Mouse (Mus musculus): ENCODE results near the gene Arsg. TPM values are rescaled to one million over a fixed set of nuclear protein-coding genes. Genes with fewer than 3 reads are reported as not detected.

The Arsg gene
- polyA plus RNA-seq, 1 experiment = 26.8 TPM

GRCm38 (mm10) chr11:109584843-109585713 lies 111.9 kb downstream of the Arsg start:
- no peak overlapping the region for H3K4me3 ChIP-seq (ENCODE audit: insufficient read depth, low read length)
- no peak overlapping the region for H3K27ac ChIP-seq (ENCODE audit: insufficient read depth, low read length)
- TF ChIP-seq POLR2A (IDR thresholded peaks at IDR 0.05; ENCODE audit: extremely low read depth, insufficient read depth, low read length) = no peak
- peak; percentile 98 for TF ChIP-seq CTCF (IDR thresholded peaks at IDR 0.05; ENCODE audit: extremely low read depth, insufficient read depth, low read length)
- peaks cover 2% of the 10 kb centered on the region; the same call in 1 of the 2 replicates for H3K4me1 ChIP-seq (ENCODE audit: control insufficient read depth, insufficient read depth, low read length)

- Histone ChIP-seq H3K4me1 (ENCODE audit: control insufficient read depth, insufficient read depth, low read length) (peaks cover 2% of the 10 kb centered on the region; the same call in 1 of the 2 replicates), H3K4me3 (ENCODE audit: insufficient read depth, low read length) (no peak overlapping the region), H3K27ac (ENCODE audit: insufficient read depth, low read length) (no peak overlapping the region)
- no peak for TF ChIP-seq POLR2A (IDR thresholded peaks at IDR 0.05; ENCODE audit: extremely low read depth, insufficient read depth, low read length)
- no peak for TF ChIP-seq CTCF (IDR thresholded peaks at IDR 0.05; ENCODE audit: extremely low read depth, insufficient read depth, low read length)
These were observed 113.2 kb downstream of the Arsg start for GRCm38 (mm10) chr11:109586424-109586823.

DNA sequence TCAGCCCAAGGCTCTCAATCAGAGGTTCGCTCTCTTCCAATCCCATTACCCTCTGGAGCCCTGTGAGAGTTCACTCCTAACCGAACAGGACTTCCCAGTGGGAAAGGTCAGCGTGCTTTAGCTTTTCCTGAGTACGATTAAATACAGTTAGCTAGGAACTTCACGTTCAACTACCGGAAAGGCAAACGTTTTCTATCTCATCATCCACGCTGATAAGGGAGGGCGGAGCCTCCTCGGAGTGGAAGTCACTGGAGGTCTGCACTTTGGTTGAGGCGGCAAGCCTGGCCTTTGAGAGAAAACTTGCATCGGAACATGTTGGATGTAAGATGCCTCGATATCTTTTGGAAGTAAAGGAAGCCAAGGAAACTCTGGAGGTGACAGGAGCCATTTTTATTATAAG lies 113.8 kb downstream of the Arsg start:
- H3K4me1 ChIP-seq (ENCODE audit: control insufficient read depth, insufficient read depth, low read length) = peaks cover 2% of the 10 kb centered on the region; the same call in 1 of the 2 replicates
- H3K27ac ChIP-seq (ENCODE audit: insufficient read depth, low read length) = no peak overlapping the region
- TF ChIP-seq POLR2A (IDR thresholded peaks at IDR 0.05; ENCODE audit: extremely low read depth, insufficient read depth, low read length) = no peak
- no peak for TF ChIP-seq CTCF (IDR thresholded peaks at IDR 0.05; ENCODE audit: extremely low read depth, insufficient read depth, low read length)
- H3K4me3 ChIP-seq (ENCODE audit: insufficient read depth, low read length) = no peak overlapping the region

GRCm38 (mm10) chr11:109587638-109588374 lies 114.6 kb downstream of the Arsg start:
- peaks cover 2% of the 10 kb centered on the region; the same call in 1 of the 2 replicates for H3K4me1 ChIP-seq (ENCODE audit: control insufficient read depth, insufficient read depth, low read length)
- no peak overlapping the region for H3K27ac ChIP-seq (ENCODE audit: insufficient read depth, low read length)
- no peak overlapping the region for H3K4me3 ChIP-seq (ENCODE audit: insufficient read depth, low read length)
- TF ChIP-seq CTCF (IDR thresholded peaks at IDR 0.05; ENCODE audit: extremely low read depth, insufficient read depth, low read length) = no peak
- TF ChIP-seq POLR2A (IDR thresholded peaks at IDR 0.05; ENCODE audit: extremely low read depth, insufficient read depth, low read length) = no peak

DNA sequence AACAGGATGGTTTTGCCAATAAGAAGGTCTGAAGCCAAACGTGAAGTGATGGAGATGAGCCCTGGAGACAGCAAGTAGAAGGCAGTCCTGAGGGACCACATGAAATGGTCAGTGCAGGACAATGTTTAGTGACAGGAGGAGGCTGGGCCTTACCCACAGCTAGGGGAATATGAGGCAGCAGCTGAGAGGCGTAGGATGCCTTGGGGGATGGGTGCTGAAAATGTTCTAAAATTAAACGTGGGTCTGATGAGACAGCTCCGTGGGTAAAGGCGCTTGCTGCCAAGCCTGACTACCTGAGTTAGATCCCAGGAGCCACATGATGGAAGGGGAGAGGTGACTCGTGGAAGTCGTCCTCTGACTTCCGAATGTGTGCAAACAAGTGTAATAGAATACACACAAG lies 116.8 kb downstream of the Arsg start:
- Histone ChIP-seq H3K4me3 (ENCODE audit: insufficient read depth, low read length) (no peak overlapping the region), H3K4me1 (ENCODE audit: control insufficient read depth, insufficient read depth, low read length) (peaks cover 2% of the 10 kb centered on the region; the same call in 1 of the 2 replicates), H3K27ac (ENCODE audit: insufficient read depth, low read length) (no peak overlapping the region)
- no peak for TF ChIP-seq CTCF (IDR thresholded peaks at IDR 0.05; ENCODE audit: extremely low read depth, insufficient read depth, low read length)
- TF ChIP-seq POLR2A (IDR thresholded peaks at IDR 0.05; ENCODE audit: extremely low read depth, insufficient read depth, low read length) = no peak

GRCm38 (mm10) chr11:109591511-109591910 lies 118.3 kb downstream of the Arsg start:
- H3K4me3 ChIP-seq (ENCODE audit: insufficient read depth, low read length) = no peak overlapping the region
- H3K4me1 ChIP-seq (ENCODE audit: control insufficient read depth, insufficient read depth, low read length) = no peaks in the 10 kb centered on the region
- no peak overlapping the region for H3K27ac ChIP-seq (ENCODE audit: insufficient read depth, low read length)
- TF ChIP-seq CTCF (IDR thresholded peaks at IDR 0.05; ENCODE audit: extremely low read depth, insufficient read depth, low read length) (no peak), POLR2A (IDR thresholded peaks at IDR 0.05; ENCODE audit: extremely low read depth, insufficient read depth, low read length) (no peak)

GRCm38 (mm10) chr11:109593200-109593981 lies 120.2 kb downstream of the Arsg start:
- H3K4me3 ChIP-seq (ENCODE audit: insufficient read depth, low read length) = no peak overlapping the region
- H3K4me1 ChIP-seq (ENCODE audit: control insufficient read depth, insufficient read depth, low read length) = no peaks in the 10 kb centered on the region
- TF ChIP-seq CTCF (IDR thresholded peaks at IDR 0.05; ENCODE audit: extremely low read depth, insufficient read depth, low read length) (no peak), POLR2A (IDR thresholded peaks at IDR 0.05; ENCODE audit: extremely low read depth, insufficient read depth, low read length) (no peak)
- no peak overlapping the region for H3K27ac ChIP-seq (ENCODE audit: insufficient read depth, low read length)

DNA sequence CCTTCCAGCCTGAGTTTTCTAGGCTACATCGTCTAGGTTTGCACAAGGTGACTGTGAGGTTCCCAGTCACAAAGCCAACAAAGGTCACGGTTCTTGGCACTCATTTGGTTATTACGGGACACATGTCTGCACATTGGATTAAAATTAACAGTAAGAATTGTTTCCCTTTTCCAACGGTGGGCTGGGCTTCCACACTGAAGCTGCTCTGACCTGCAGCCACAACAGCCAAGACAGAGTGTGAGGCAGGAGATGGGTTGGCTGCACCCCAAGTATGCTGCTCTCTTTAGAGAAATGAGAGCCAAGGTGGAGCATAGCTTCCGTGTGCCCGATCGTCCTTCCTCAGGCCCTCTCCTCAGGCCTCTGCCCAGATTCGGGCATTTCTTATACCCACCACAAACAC lies 121.6 kb downstream of the Arsg start:
- Histone ChIP-seq H3K4me1 (ENCODE audit: control insufficient read depth, insufficient read depth, low read length) (no peaks in the 10 kb centered on the region), H3K27ac (ENCODE audit: insufficient read depth, low read length) (no peak overlapping the region), H3K4me3 (ENCODE audit: insufficient read depth, low read length) (no peak overlapping the region)
- TF ChIP-seq CTCF (IDR thresholded peaks at IDR 0.05; ENCODE audit: extremely low read depth, insufficient read depth, low read length) (no peak), POLR2A (IDR thresholded peaks at IDR 0.05; ENCODE audit: extremely low read depth, insufficient read depth, low read length) (no peak)
